Mouse (Mus musculus) testis, adult 2 months (tissue): ENCODE data around the gene Pepd. TPM values are rescaled to one million over a fixed set of nuclear protein-coding genes. Genes with fewer than 3 reads are reported as not detected.
"Not testable (repeated sequence)": the region's sequence is repeated elsewhere in the genome, so short reads cannot be mapped to it uniquely, and the experiment has no call there.

Source experiments
- H3K27ac ChIP-seq: fragments of 200-500 bp; 2 replicates; pipeline ENCODE4 v1.5.1; 2012; ENCODE audit warnings: low read depth, low read length; ENCODE audit not compliant: control insufficient read depth, insufficient read depth
- H3K27me3 ChIP-seq: fragments of 200-500 bp; 2 replicates; pipeline ENCODE4 v1.6.1; 2012; ENCODE audit warnings: mild to moderate bottlenecking, low read length, moderate library complexity; ENCODE audit not compliant: control insufficient read depth, insufficient read depth
- H3K36me3 ChIP-seq: fragments of 200-500 bp; 2 replicates; pipeline ENCODE4 v1.6.1; 2012; ENCODE audit warnings: mild to moderate bottlenecking, low read length; ENCODE audit not compliant: control insufficient read depth, insufficient read depth
- H3K4me1 ChIP-seq: fragments of 200-500 bp; 2 replicates; pipeline ENCODE4 v1.6.1; 2012; ENCODE audit warnings: low read length; ENCODE audit not compliant: control insufficient read depth, insufficient read depth
- H3K4me3 ChIP-seq: fragments of 200-500 bp; 2 replicates; pipeline ENCODE4 v1.5.1; 2012; ENCODE audit warnings: low read depth, mild to moderate bottlenecking, low read length, moderate library complexity, mixed read lengths; ENCODE audit not compliant: control insufficient read depth
- CTCF ChIP-seq: fragments of 200-500 bp; IDR thresholded peaks from 2 replicates; pipeline ENCODE4 v1.5.1; 2012; ENCODE audit warnings: low read depth, mild to moderate bottlenecking, inconsistent platforms, low read length, moderate library complexity; ENCODE audit not compliant: control insufficient read depth, insufficient read depth, insufficient replicate concordance
- POLR2A ChIP-seq: fragments of 200-500 bp; IDR thresholded peaks from 2 replicates; pipeline ENCODE4 v1.6.1; 2012; ENCODE audit warnings: low read depth, mild to moderate bottlenecking, inconsistent platforms, low read length, moderate library complexity; ENCODE audit not compliant: control insufficient read depth
- polyA plus RNA-seq: library from polyadenylated mRNA; depleted of rRNA; stranded (reverse); fragments of >200 nt; gene quantifications from 2 replicates; pipeline ENCODE4 v1.2.3, GENCODE M21; 2012

The Pepd gene
- polyA plus RNA-seq, 1 experiment = 15.4 TPM

DNA sequence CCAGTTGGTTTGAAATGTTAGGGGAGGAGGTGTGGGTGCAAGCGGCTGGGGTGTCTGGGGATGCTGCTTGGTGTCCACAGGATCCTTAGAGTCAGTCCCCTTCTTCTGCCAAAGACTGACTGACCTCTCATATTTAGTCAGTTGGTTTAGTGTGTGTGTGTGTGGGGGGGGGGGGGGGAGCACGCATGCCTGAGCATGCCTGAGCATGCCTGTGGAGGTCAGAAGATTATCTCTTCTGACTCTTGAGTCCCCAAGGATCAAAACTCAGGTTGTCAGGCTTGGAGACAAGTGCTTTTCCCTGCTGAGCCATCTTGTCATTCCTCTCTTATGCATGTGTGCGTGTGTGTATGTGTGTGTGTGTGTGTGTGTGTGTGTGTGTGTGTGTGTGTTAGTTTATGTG lies 61.7 kb downstream of the Pepd start:
- H3K4me1 ChIP-seq = no peaks in the 10 kb centered on the region; the same call in 1 of the 2 replicates
- no peaks in the 10 kb centered on the region for H3K36me3 ChIP-seq
- H3K27ac ChIP-seq = no peak overlapping the region
- no peaks in the 10 kb centered on the region for H3K27me3 ChIP-seq
- H3K4me3 ChIP-seq = no peak overlapping the region
- TF ChIP-seq CTCF = no peak
- TF ChIP-seq POLR2A = no peak

- no peak for TF ChIP-seq CTCF
- no peak for TF ChIP-seq POLR2A
- Histone ChIP-seq H3K36me3 (no peaks in the 10 kb centered on the region), H3K27me3 (no peaks in the 10 kb centered on the region), H3K27ac (no peak overlapping the region), H3K4me3 (no peak overlapping the region), H3K4me1 (no peaks in the 10 kb centered on the region; the same call in 1 of the 2 replicates)
Measured at GRCm38 (mm10) chr7:34975913-34976312, 63.7 kb downstream of the Pepd start.

DNA sequence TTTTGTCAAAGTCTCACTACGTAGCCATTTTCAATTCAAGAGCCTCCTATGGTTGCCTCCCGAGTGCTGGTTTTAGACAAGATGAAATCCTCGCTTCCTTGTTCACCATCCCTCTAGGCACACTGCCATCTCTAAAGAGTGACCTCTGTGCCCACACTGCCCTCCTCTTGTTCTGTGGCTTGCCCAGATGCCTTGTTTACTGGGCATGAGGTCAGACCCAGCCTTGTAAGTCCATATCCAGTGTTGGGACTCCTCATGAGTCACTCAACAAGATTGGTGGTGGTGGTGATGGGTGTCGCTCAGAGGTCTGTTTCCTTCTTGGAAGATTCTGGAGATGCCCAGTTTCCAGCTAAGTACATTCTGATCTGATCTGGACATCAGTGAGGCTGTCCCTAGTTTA lies 65.2 kb downstream of the Pepd start:
- no peak overlapping the region for H3K27ac ChIP-seq
- no peak overlapping the region for H3K4me3 ChIP-seq
- no peaks in the 10 kb centered on the region for H3K36me3 ChIP-seq
- TF ChIP-seq CTCF = no peak
- TF ChIP-seq POLR2A = no peak
- no peaks in the 10 kb centered on the region for H3K27me3 ChIP-seq
- H3K4me1 ChIP-seq = no peaks in the 10 kb centered on the region; the same call in 1 of the 2 replicates

DNA sequence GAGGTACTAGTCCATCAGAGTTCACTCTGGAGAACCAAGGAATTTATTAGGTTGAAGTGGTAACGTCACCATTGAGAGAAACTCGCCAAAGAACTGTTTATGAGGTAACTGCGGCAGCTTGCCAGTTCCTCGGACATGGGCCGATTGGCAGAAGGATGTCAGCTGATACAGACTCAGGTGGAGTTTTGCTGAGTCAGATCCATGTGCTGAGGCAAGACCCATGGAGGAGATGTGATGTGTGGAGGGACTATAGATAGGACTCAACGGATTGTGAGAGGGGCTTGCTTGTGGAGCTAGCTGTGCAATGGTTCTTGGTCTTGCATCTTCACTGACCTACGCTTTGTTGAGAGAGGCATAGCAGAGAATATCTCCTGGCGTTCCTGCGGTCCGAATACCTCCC lies 69.6 kb downstream of the Pepd start:
- no peak overlapping the region for H3K4me3 ChIP-seq
- TF ChIP-seq POLR2A = no peak
- no peak for TF ChIP-seq CTCF
- no peaks in the 10 kb centered on the region for H3K4me1 ChIP-seq
- H3K27me3 ChIP-seq = no peaks in the 10 kb centered on the region
- no peaks in the 10 kb centered on the region for H3K36me3 ChIP-seq
- no peak overlapping the region for H3K27ac ChIP-seq

- not testable (repeated sequence) for H3K4me1 ChIP-seq, H3K27me3 ChIP-seq, H3K36me3 ChIP-seq, H3K27ac ChIP-seq, H3K4me3 ChIP-seq
Measured at GRCm38 (mm10) chr7:34982372-34982771, 70.2 kb downstream of the Pepd start.

GRCm38 (mm10) chr7:34983702-34984475 lies 71.7 kb downstream of the Pepd start:
- H3K36me3 ChIP-seq = no peaks in the 10 kb centered on the region
- TF ChIP-seq CTCF (no peak), POLR2A (no peak)
- H3K4me1 ChIP-seq = no peaks in the 10 kb centered on the region
- no peak overlapping the region for H3K27ac ChIP-seq
- H3K4me3 ChIP-seq = no peak overlapping the region
- no peaks in the 10 kb centered on the region for H3K27me3 ChIP-seq

DNA sequence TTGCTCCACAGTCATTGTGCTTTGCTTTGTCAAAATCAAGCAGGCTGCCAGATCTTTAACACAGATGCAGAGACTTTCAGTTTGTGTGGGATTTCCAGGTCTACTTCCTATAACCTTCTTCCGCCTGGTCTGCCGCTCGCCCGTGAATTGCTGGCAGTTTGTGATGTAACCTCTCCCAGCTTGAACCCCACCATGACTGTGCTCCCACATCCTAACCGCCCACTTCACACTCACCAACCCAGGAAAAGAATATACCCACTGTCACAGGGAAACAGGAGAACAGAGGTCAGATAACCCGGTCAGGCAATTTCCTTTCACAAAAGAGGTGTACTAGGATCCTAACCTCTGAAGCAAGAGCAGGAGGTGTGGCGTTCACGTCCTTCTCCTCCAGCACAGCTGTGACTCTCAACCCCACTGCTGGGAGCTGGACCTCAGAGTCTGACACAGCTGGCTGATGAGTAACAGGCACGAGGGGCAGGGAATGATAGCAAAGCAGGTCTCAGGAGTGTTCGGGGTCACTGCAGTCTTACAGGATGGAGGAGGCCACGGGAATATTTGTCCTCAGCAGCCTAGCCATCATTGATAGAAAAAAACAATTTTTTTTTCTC lies 72.5 kb downstream of the Pepd start:
- Histone ChIP-seq H3K36me3 (no peaks in the 10 kb centered on the region), H3K27me3 (no peaks in the 10 kb centered on the region), H3K4me3 (no peak overlapping the region), H3K4me1 (no peaks in the 10 kb centered on the region), H3K27ac (no peak overlapping the region)
- no peak for TF ChIP-seq CTCF
- TF ChIP-seq POLR2A = no peak
